Mouse (Mus musculus) left cerebral cortex, adult 9 months (tissue): ENCODE data around the gene Ergic1.

Experiments
- DNase-seq, 2 experiments: peaks; one replicate each; pipeline ENCODE4 v3.0.0; 2022; ENCODE audit warnings: low spot score in 2 of 2

Gene Ergic1

DNA sequence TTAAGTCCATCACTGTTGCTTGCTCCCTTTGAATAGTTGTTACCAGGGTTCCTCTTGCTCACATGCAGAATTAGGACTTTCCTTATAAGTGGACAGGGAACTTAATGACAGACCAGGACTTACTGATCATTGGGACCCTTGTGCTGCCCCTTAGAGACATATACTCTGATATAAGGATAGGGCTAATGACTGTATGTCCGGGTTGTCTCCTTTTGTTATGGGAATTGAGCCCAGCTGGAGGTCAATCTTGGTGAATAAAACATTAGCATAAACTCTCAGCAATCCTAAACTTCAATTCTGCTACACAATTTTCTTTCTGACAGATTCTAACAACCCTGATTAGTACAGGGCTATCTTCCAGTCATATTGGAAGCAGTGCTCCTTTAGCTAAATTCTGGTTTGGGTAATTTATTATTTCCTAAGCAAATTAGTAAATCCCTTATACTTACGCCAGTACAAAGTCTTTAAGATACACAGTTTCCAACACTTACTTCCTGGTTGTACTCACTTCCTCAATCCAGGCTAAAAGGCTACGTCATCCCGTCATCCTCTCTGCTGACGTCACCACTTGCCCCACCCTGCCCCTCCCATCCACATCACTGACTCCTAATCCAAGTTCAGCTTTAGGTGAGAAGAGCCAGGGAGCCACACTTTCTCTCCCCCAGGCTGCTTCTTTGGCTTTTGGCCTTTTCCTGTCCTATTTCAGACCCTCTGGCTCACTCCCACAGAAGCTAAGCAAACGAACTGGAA is 23.4 kb upstream of the Ergic1 start:
- DNase-seq: no peak

DNA sequence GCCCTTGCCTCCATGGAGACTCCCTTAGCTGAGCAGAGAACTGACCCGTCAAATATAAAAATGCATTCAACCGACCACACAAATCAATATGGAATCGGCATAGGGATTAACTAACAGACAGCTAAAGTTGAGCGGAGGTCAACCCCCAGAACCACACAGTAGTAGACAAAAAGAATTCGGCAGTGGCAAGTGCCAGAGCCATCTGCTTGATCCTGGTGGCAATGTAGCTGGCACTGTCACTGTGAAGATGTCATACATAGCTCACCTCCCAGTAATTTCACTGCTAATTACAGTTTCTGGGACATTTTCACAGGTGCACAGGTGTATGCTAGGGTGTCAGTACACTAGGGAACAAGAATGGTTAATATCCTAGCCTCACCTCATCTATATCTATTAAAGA is 21.2 kb upstream of the Ergic1 start:
- no peak for DNase-seq

DNA sequence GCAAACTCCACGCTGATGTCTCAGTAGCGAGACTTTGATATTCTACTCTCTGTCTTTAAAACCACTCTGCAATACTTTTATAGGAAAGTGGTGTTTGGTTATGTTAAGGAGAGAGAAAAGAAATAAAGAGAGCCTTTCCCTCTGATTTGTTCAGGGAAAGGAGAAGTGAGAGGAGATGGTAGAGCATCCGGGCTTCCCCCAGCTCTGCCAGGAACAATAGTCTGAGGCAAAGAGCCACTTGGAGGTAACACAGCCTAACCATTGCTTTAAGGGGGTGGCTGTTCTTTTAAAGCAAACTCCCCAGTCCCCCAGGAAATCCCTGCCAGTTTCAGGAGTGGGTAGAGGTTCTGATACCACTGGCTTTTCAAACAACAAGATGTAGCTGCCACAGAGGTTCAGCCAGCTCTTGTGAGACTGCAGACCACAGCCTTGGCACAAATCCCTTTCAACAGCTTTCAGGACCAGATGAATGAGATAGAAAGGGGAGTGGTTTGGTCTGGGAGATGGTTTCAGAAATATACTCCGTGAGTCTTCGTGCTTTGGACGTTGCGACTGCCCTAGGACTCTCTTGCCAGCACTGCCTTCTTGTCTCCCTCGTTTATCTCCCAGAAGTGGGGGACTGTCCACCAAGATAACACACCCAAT is 16.8 kb upstream of the Ergic1 start:
- no peak for DNase-seq

GRCm38 (mm10) chr17:26547771-26548170 is 13.5 kb upstream of the Ergic1 start:
- DNase-seq: no peak

- no peak for DNase-seq
Measured at GRCm38 (mm10) chr17:26548566-26548965, 12.7 kb upstream of the Ergic1 start.

DNA sequence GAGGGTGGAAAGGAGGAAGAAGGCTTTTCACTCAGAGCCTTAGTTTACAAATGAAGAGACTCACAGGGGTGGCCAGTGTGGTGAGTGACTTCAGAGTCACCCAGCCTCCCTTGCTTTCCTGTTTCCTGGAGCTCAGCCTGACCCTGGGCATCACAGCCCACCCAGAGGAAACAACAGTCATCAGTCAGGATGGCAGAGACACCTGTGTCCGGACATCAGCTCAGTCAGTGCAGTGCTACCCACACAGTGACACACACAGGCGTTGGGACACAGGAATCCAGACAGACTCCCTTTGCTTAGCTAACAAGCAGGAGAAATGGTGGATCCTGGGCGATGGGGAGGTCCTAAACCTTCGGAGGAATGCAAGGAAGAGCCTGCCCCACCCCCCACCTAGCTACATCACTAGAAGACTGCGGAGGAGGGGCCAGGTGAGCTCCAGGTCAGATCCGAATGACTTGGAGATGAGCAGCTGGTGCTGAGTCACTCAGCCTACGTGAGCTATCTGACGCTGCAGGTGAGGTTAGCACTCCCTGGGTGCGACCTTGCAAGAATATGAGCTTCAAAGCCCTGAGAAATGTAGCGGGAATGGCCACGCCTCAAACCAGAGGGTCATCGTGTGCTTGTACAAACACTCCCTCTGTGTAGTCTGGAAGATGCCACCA is 12.0 kb upstream of the Ergic1 start:
- no peak for DNase-seq

GRCm38 (mm10) chr17:26551104-26551503 is 10.2 kb upstream of the Ergic1 start:
- DNase-seq: no peak

- no peak for DNase-seq
Measured at GRCm38 (mm10) chr17:26553033-26553432, 8.3 kb upstream of the Ergic1 start.

DNA sequence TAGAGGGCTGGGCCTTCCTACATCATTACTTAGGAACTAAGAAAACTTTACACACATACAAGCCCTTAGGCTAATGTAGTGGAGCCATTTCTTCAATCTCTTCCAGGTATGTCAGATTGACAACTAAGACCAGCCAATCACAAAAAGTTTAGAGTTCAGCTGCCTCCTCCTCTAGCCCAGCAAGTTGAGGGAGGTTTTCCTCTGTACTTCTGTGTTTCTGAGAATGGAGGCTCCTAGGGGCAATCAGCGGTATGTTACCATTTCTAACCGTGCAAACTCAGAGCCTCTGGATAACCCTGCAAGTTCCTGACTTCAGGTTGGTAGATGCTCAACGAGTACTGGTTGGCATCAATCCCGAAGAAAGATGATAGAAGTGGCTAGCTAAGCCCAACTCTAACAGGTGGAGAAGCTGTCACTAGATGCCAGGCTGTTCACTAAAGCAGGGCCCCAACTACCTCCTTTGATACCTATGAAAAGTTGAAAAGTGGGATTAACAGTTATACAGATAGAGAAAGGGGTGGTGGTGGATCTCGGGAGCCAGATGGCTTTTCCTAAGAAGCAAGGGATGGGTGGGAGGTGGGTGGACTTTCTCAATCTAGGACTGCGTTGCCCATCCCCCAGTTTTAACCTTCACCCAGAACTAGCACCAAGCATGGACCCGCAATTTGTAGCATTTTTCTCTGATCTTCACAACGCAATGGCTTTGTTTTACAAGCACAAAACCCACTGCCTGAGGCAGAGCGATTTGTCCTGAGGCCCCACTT is 581 bp upstream of the Ergic1 start:
- no peak for DNase-seq

DNA sequence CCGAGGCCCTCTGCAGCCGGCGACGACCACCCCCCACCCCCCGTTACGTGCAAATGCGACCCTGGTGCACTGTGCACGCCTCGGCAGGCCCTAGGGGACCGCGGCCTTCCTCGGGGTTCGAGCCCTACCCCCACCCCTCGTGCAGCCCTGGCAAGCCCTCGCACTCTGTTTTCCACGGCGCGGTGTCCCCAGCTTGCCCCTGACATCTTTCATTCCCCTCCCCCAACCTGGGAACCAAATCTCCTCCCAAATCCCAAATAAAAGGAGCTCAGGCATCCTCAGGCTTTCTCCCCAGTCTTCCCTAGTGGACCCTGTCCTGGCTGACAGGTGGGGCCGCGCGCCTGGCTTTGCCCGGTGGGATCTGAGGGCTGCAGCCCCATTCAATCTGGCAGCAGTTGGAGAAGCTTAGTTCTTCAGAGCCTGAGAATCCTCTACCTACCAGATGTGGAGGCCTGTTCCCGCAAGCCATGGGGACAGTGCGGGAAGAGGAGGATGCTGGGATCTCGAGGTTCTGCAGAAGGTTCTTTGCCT is 427 bp downstream of the Ergic1 start, which contains the start of gene Dusp1:
Dusp1 (minus strand) TSS at position 478 of the 531 bp plus-strand sequence.
- DNase-seq: no peak

- DNase-seq: no peak
Measured at GRCm38 (mm10) chr17:26562292-26562691, 1.0 kb downstream of the Ergic1 start.

GRCm38 (mm10) chr17:26563476-26563875 is 2.2 kb downstream of the Ergic1 start:
- DNase-seq: no peak

- no peak for DNase-seq
Measured at GRCm38 (mm10) chr17:26564439-26564838, 3.1 kb downstream of the Ergic1 start.

DNA sequence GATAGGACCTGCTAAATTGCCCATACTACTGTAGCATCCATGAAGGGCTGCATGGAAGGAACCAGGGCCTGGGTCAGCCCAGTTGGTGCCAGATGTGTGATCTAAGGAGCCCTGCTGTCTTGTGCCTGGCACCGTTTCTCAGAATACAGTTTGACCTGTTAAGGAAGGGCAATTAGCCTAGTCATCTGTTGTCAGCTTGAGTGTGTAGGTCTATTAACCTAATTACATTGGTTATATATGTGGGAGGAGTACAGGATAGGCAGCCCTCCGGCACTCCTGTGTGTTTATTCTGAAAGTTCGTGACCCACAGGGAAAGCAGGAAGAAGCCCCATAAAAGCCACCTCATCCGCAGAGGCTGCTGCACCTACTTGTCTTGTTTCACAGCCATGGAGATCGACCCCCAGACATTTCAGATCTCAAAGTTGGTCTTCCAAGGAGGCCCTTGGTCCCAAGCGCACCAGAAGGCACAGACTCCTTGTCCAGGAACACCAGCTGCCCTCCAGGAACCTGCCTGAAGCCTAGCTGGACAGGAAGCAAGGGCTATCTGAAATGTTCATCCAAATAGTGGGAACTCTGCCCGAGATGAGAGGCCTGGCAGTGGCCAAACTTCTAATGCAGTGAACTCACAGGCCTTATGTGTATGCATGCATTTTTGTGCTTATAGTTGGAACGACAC is 6.0 kb downstream of the Ergic1 start:
- DNase-seq: no peak

DNA sequence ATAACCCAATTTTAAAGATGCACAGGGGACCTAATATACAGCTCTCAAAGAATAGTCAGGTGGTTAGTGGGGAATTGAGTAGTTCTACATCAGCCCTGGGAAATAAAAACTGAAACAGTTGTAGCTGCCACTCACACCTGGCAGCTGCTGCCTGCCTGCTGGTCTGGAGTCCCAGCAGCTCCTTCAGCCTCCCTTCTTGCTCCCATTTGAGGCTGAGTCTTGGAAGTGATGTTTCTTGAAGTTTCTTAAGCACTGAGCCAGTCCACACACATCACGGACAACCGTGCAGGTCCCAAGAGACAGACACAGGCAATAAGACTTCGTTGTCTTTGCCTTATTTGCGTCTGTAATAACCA is 6.5 kb downstream of the Ergic1 start:
- no peak for DNase-seq

DNA sequence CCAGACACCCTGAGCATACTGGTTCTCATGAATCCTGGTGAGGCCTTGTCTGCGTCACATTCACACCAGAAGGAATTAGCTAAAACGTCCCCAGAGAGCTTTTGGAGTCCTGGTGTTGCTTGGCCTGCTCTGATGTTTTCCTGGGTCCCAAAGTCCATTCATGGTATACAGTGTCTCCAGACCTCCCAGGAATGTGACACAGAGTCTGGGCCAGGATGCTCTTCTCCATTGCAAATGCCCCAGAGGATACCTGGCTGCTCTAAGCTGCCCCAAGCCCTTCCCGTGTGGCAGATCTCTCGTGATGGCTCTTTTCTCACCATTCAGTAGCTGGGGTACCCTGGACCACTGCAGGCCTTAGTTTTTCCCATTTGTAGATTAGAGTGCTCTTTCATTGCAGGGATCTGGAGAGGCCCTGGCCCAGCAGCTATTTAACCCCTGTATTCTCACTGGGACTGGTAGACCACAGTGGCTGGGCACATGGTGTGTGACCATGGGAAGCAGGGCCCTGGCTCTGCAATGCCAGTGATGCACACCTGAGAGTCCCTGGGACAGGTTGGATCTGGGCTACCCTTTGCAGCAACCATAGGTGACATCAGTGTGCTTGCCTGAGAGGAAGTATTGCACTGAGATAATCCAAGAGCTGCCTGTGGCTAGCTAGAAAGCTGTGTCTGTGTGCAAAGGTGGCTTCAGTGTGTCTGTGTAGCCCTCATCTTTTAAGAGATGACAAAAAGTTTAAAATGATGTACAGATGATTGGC is 8.5 kb downstream of the Ergic1 start:
- no peak for DNase-seq

- DNase-seq: no peak
Measured at GRCm38 (mm10) chr17:26570651-26571118, 9.4 kb downstream of the Ergic1 start.

DNA sequence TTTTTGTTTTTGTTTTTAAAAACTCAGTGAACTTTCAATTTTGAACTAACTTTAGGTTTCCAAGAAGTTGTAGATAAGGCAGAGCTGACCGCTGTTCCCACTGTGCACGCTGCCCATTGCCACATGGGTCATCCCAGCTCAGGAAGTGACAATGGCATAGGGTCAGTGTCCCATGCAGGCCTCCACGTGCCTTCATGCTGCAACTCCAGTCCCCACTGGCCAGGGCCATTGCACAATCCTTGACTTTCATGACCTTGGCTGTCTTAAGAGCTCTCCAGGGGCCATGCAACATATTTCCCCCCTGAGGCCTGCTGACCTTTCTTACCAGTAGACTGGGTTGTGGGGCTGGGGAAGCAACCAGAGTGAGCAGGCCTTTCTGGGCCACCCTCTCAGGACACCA is 10.1 kb downstream of the Ergic1 start:
- DNase-seq: no peak

DNA sequence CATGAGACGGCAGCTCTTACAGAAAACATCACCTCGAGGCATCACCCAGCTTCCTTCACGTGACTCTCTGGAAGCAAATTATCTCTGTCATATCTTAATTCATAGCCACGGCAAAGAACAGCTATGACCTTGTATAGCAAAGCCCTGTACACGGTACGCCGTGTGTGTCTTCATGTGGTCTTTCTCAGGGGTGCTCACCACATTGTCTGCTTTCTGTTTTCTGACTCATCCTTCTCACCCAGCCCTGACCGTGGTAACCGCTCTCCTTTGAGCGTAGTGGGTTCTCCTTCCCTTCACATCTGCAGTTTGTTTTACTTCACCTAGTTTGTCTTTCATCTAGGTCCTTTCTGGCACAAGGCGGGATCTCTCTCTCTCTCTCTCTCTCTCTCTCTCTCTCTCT is 11.0 kb downstream of the Ergic1 start:
- no peak for DNase-seq

GRCm38 (mm10) chr17:26574118-26574517 is 12.8 kb downstream of the Ergic1 start:
- no peak for DNase-seq

- DNase-seq: no peak
Measured at GRCm38 (mm10) chr17:26574701-26575100, 13.4 kb downstream of the Ergic1 start.
